ENCODE assay signal across 21 mouse cellular contexts in genomic region chr11:90190156-90190555, GRCm38 (mm10). TPM values are rescaled to one million over a fixed set of nuclear protein-coding genes. Genes with fewer than 3 reads are reported as not detected.
DNase-seq lines count a peak whose midpoint lies in the region; ATAC-seq and TF ChIP-seq lines count a peak whose summit lies in the region.
"Had no signal": no experiment of that assay in that cellular context is flagged by ENCODE, and none has a peak within 500 bp of the region (broad histone marks: within the 10 kb centered on the region; RNA-seq: fewer than 3 reads in every experiment).

No protein-coding gene starts in this region.

- peak; percentile 44 for DNase-seq in adrenal gland, postnatal 10 days
- DNase-seq in adrenal gland, adult 18-20 months (ENCODE audit: low spot score in 2 of 2) = no peak
- peak; percentile 28 for DNase-seq in kidney, adult 18-20 months
- peak; percentile 62 for DNase-seq in liver, adult 2 months (ENCODE audit: extremely low read depth, low read depth, low spot score)
- no peak for DNase-seq in liver, postnatal 0 days
- DNase-seq in cerebellum, postnatal 10 days = no peak
- DNase-seq: B cell, adult 2 months; cerebellum, adult 11 months; cerebellum, adult 8-10 months; cerebellum, postnatal 25 days; forebrain, postnatal 0 days; gastrocnemius, adult 2 months; gastrocnemius, postnatal 25 days had no signal

- 93% methylated on average over 3 of the region's 3 CpGs for WGBS in kidney, embryonic 16.5 days
- WGBS in liver, adult 2 months = 88% methylated on average over 3 of the region's 3 CpGs
- WGBS in liver, postnatal 0 days (ENCODE audit: insufficient replicate concordance) = 90% methylated on average over 3 of the region's 3 CpGs

- no peaks in the 10 kb centered on the region for H3K4me1 ChIP-seq in kidney, embryonic 16.5 days (ENCODE audit: insufficient read depth, low read length)
- no peaks in the 10 kb centered on the region for H3K4me1 ChIP-seq in liver, adult 2 months (ENCODE audit: control insufficient read depth, insufficient read depth, low read length)
- H3K4me1 ChIP-seq in liver, postnatal 0 days (ENCODE audit: insufficient read depth) = no peaks in the 10 kb centered on the region
- H3K4me1 ChIP-seq: embryonic facial prominence, embryonic 12.5 days; forebrain, embryonic 12.5 days; heart, embryonic 12.5 days; hindbrain, embryonic 10.5 days had no signal

- H3K4me3 ChIP-seq in kidney, embryonic 16.5 days (ENCODE audit: low read length) = no peak overlapping the region
- H3K4me3 ChIP-seq in liver, adult 2 months (ENCODE audit: insufficient read depth, low read depth, low read length) = no peak overlapping the region
- H3K4me3 ChIP-seq in liver, postnatal 0 days (ENCODE audit: low read depth, low read length) = no peak overlapping the region
- H3K4me3 ChIP-seq: embryonic facial prominence, embryonic 12.5 days; forebrain, embryonic 12.5 days; gastrocnemius, adult 2 months; heart, embryonic 12.5 days; hindbrain, embryonic 10.5 days had no signal

- peaks cover 5% of the 10 kb centered on the region; the same call in 1 of the 2 replicates for H3K9me3 ChIP-seq in kidney, embryonic 16.5 days (ENCODE audit: low read length)
- no peaks in the 10 kb centered on the region for H3K9me3 ChIP-seq in liver, postnatal 0 days (ENCODE audit: low read length)
- H3K9me3 ChIP-seq: embryonic facial prominence, embryonic 12.5 days; forebrain, embryonic 12.5 days; heart, embryonic 12.5 days; hindbrain, embryonic 10.5 days had no signal

- no peaks in the 10 kb centered on the region for H3K79me2 ChIP-seq in liver, adult 2 months (ENCODE audit: control insufficient read depth, insufficient read depth, low read length)

- H3K27me3 ChIP-seq in kidney, embryonic 16.5 days (ENCODE audit: insufficient read depth, low read length) = no peaks in the 10 kb centered on the region
- H3K27me3 ChIP-seq in liver, adult 2 months (ENCODE audit: control insufficient read depth, insufficient read depth, low read length) = no peaks in the 10 kb centered on the region
- no peaks in the 10 kb centered on the region for H3K27me3 ChIP-seq in liver, postnatal 0 days (ENCODE audit: insufficient read depth, low read length)
- H3K27me3 ChIP-seq: embryonic facial prominence, embryonic 12.5 days; forebrain, embryonic 12.5 days; heart, embryonic 12.5 days had no signal

- H3K36me3 ChIP-seq in kidney, embryonic 16.5 days (ENCODE audit: insufficient read depth, low read length) = no peaks in the 10 kb centered on the region
- no peaks in the 10 kb centered on the region for H3K36me3 ChIP-seq in liver, adult 2 months (ENCODE audit: control insufficient read depth, insufficient read depth, low read length)
- H3K36me3 ChIP-seq in liver, postnatal 0 days (replicated peaks; ENCODE audit: insufficient read depth, low read length) = no peaks in the 10 kb centered on the region
- H3K36me3 ChIP-seq: embryonic facial prominence, embryonic 12.5 days; forebrain, embryonic 12.5 days; G1E; heart, embryonic 12.5 days; hindbrain, embryonic 10.5 days had no signal

- H3K4me2 ChIP-seq in kidney, embryonic 16.5 days (replicated peaks; ENCODE audit: low read depth, low read length) = no peak overlapping the region
- no peak overlapping the region for H3K4me2 ChIP-seq in liver, postnatal 0 days (ENCODE audit: low read depth, low read length)
- H3K4me2 ChIP-seq: embryonic facial prominence, embryonic 12.5 days; forebrain, embryonic 12.5 days; heart, embryonic 12.5 days; hindbrain, embryonic 14.5 days had no signal

- ATAC-seq in kidney, embryonic 16.5 days (ENCODE audit: low FRiP score, low TSS enrichment) = no peak
- no peak for ATAC-seq in liver, postnatal 0 days
- ATAC-seq: CD4-positive, CD25-positive, alpha-beta regulatory T cell, adult 4 months; forebrain, postnatal 0 days had no signal

- TF ChIP-seq EP300 in liver, postnatal 0 days (IDR thresholded peaks at IDR 0.05; ENCODE audit: low read depth) = no peak

- TF ChIP-seq CTCF in liver, adult 2 months (IDR thresholded peaks at IDR 0.05; ENCODE audit: low read depth, low read length) = no peak
- no peak for TF ChIP-seq CTCF in liver, postnatal 0 days (IDR thresholded peaks at IDR 0.05; ENCODE audit: low read depth)

- no peak overlapping the region for H3K9ac ChIP-seq in kidney, embryonic 16.5 days (replicated peaks; ENCODE audit: low read length)
- H3K9ac ChIP-seq in liver, adult 2 months (ENCODE audit: low read depth, low read length) = no peak overlapping the region
- no peak overlapping the region for H3K9ac ChIP-seq in liver, postnatal 0 days (replicated peaks)
- H3K9ac ChIP-seq: embryonic facial prominence, embryonic 12.5 days; forebrain, embryonic 12.5 days; forebrain, postnatal 0 days; heart, embryonic 12.5 days; hindbrain, embryonic 14.5 days had no signal

- no peak overlapping the region for H3K27ac ChIP-seq in kidney, embryonic 16.5 days (ENCODE audit: low read length)
- no peak overlapping the region for H3K27ac ChIP-seq in liver, adult 2 months (replicated peaks; ENCODE audit: insufficient read depth, low read depth, low read length)
- no peak overlapping the region for H3K27ac ChIP-seq in liver, postnatal 0 days (ENCODE audit: low read depth)
- H3K27ac ChIP-seq: embryonic facial prominence, embryonic 12.5 days; forebrain, embryonic 12.5 days; gastrocnemius, adult 2 months; hindbrain, embryonic 10.5 days; hindbrain, embryonic 14.5 days had no signal

- TF ChIP-seq POLR2A in liver, adult 2 months (IDR thresholded peaks at IDR 0.05; ENCODE audit: extremely low read depth, insufficient read depth, low read length) = no peak

RNA-seq across cellular contexts. Expression of gene Gm45716, which starts 2.7 kb away (rescaled TPM):
- total RNA-seq in adrenal gland, postnatal 10 days (2021) = 1 to 10 TPM; 3.9 to 5.2 TPM
- 10 to 100 TPM in 1 of 2 experiments, 1 to 10 TPM in 1; 1.6 to 13.0 TPM for total RNA-seq in adrenal gland, adult 18-20 months (2021)
- 5.8 and 6.7 TPM in 2 replicates for polyA plus RNA-seq in kidney, embryonic 16.5 days (2015; fragmentation: Nextera tagmentation; extraction: Ambion mirVana)
- 3.6 and 4.9 TPM in 2 replicates for total RNA-seq in liver, adult 2 months (2014; rRNA removed)
- polyA plus RNA-seq in liver, adult 2 months (2012; rRNA removed) = 1.9 and 2.5 TPM in 2 replicates
- 48.7 and 56.5 TPM in 2 replicates for polyA plus RNA-seq in liver, postnatal 0 days (2015; fragmentation: Nextera tagmentation; extraction: Ambion mirVana)

RNA-seq across cellular contexts. Expression of gene Mmd, which starts 59.1 kb away (rescaled TPM):
- total RNA-seq in adrenal gland, postnatal 10 days (2021) = 10 to 100 TPM; 69.2 to 89.2 TPM
- 100 to 1,000 TPM in 1 of 2 experiments, 10 to 100 TPM in 1; 89.7 to 274 TPM for total RNA-seq in adrenal gland, adult 18-20 months (2021)
- 36.1 and 37.3 TPM in 2 replicates for polyA plus RNA-seq in kidney, embryonic 16.5 days (2015; fragmentation: Nextera tagmentation; extraction: Ambion mirVana)
- total RNA-seq in liver, adult 2 months (2014; rRNA removed) = 98.6 and 124 TPM in 2 replicates
- 60.3 and 86.5 TPM in 2 replicates for polyA plus RNA-seq in liver, adult 2 months (2012; rRNA removed)
- 51.1 and 54.4 TPM in 2 replicates for polyA plus RNA-seq in liver, postnatal 0 days (2015; fragmentation: Nextera tagmentation; extraction: Ambion mirVana)

Comparison
In these comparisons a context has a peak if more than half of its experiments do, and no peak if none do; other contexts are left out.
1. DNase-seq: peak in adrenal gland, postnatal 10 days (single experiment), kidney, adult 18-20 months (single experiment) and liver, adult 2 months (single experiment); none in adrenal gland, adult 18-20 months (0 of 2), liver, postnatal 0 days (single experiment) and cerebellum, postnatal 10 days (0 of 2).